Mouse (Mus musculus) limb, embryonic 14.5 days (tissue): ENCODE measurements around the gene Upb1. TPM values are rescaled to one million over a fixed set of nuclear protein-coding genes. Genes with fewer than 3 reads are reported as not detected.
A peak's percentile ranks its signal among the peaks of the same experiment; 100 is the strongest.

Experiments used
- ATAC-seq: fragments of 200-750 bp; cut with Nextera tagmentation; 2 replicates; pipeline ENCODE4 v1.8.0; 2017; ENCODE audit warnings: low read depth, moderate number of reproducible peaks, moderate TSS enrichment; ENCODE audit not compliant: low FRiP score
- DNase-seq: peaks from one replicate; pipeline ENCODE4 v3.0.0-alpha.2; 2015; ENCODE audit warnings: low spot score
- H3K27ac ChIP-seq: fragments of 300-500 bp; sonication (generic); replicated peaks from 2 replicates; pipeline ENCODE4 v1.5.1; 2014; ENCODE audit warnings: low read depth, mild to moderate bottlenecking, low read length, moderate library complexity, mixed read lengths
- H3K27me3 ChIP-seq: fragments of 300-500 bp; sonication (generic); 2 replicates; pipeline ENCODE4 v1.6.1; 2014; ENCODE audit warnings: low read length, mixed read lengths; ENCODE audit not compliant: control insufficient read depth, insufficient read depth
- H3K36me3 ChIP-seq: fragments of 300-500 bp; sonication (generic); 2 replicates; pipeline ENCODE4 v1.6.1; 2014; ENCODE audit warnings: mild to moderate bottlenecking, low read length, moderate library complexity, mixed read lengths; ENCODE audit not compliant: control insufficient read depth, insufficient read depth
- H3K4me1 ChIP-seq: fragments of 300-500 bp; sonication (generic); 2 replicates; pipeline ENCODE4 v1.6.1; 2014; ENCODE audit warnings: antibody characterized with exemption, low read length, mixed read lengths; ENCODE audit not compliant: control insufficient read depth, insufficient read depth
- H3K4me2 ChIP-seq: fragments of 300-500 bp; sonication (generic); replicated peaks from 2 replicates; pipeline ENCODE4 v1.6.1; 2014; ENCODE audit warnings: low read depth, mild to moderate bottlenecking, low read length, moderate library complexity; ENCODE audit not compliant: severe bottlenecking
- H3K4me3 ChIP-seq: fragments of 300-500 bp; sonication (generic); replicated peaks from 2 replicates; pipeline ENCODE4 v1.5.1; 2014; ENCODE audit warnings: low read length
- H3K9ac ChIP-seq: fragments of 300-500 bp; sonication (generic); 2 replicates; pipeline ENCODE4 v1.6.1; 2014; ENCODE audit warnings: mild to moderate bottlenecking, low read depth, low read length, moderate library complexity; ENCODE audit not compliant: severe bottlenecking
- H3K9me3 ChIP-seq: fragments of 300-500 bp; sonication (generic); 2 replicates; pipeline ENCODE4 v1.6.1; 2016; ENCODE audit warnings: low read length; ENCODE audit not compliant: control insufficient read depth
- POLR2A ChIP-seq: fragments of 200-500 bp; IDR thresholded peaks from 2 replicates; pipeline ENCODE4 v1.8.0; 2012; ENCODE audit warnings: inconsistent platforms, mild to moderate bottlenecking, moderate library complexity, borderline replicate concordance; ENCODE audit not compliant: insufficient read depth, insufficient read length; ENCODE audit errors: extremely low read depth
- WGBS: fragments of 180-500 bp; shearing (Covaris S2); extraction: QIAGEN DNeasy Blood & Tissue Kit; methylation state at CpG from one replicate; pipeline ENCODE4 v1.1.7; 2014; 5-methylcytosine and 5-hydroxymethylcytosine counted together
- polyA plus RNA-seq, 2 experiments: library from polyadenylated mRNA; depleted of rRNA in 1 of 2; stranded (reverse) in 1 of 2; unstranded in 1 of 2; fragments of >200 nt; fragmentation: Nextera tagmentation in 1 of 2; extraction: Ambion mirVana in 1 of 2; gene quantifications; 2 replicates each; pipeline versions ENCODE4 v1.2.1 to v1.2.3; 2012 to 2014

The Upb1 gene
- polyA plus RNA-seq, 2 experiments = 0.55 to 0.84 TPM

DNA sequence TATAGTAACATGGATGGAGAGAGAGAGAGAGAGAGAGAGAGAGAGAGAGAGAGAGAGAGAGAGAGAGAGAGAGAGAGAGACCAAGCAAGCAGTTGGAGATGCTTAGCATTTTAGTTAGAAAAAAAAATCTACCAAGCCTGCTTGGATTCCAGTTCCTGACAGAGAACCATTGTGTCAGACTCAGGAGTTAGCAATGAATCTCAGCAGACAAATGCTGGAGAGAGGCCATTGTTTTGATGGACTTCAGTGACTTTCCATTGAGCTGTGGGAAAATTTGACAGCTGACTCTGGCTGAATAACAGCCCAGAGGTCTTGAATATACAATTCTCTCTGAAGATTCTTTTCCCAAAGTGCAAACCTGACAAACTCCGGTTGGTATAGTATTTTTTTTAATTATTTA lies 56.9 kb downstream of the Upb1 start:
- 84% methylated on average over 1 of the region's 1 CpGs for WGBS
- ATAC-seq (no peak), DNase-seq (no peak)
- Histone ChIP-seq H3K27ac (no peak overlapping the region), H3K36me3 (no peaks in the 10 kb centered on the region), H3K4me2 (no peak overlapping the region), H3K27me3 (no peaks in the 10 kb centered on the region), H3K4me3 (no peak overlapping the region), H3K9me3 (no peaks in the 10 kb centered on the region), H3K9ac (no peak overlapping the region), H3K4me1 (no peaks in the 10 kb centered on the region)
- TF ChIP-seq POLR2A = no peak

DNA sequence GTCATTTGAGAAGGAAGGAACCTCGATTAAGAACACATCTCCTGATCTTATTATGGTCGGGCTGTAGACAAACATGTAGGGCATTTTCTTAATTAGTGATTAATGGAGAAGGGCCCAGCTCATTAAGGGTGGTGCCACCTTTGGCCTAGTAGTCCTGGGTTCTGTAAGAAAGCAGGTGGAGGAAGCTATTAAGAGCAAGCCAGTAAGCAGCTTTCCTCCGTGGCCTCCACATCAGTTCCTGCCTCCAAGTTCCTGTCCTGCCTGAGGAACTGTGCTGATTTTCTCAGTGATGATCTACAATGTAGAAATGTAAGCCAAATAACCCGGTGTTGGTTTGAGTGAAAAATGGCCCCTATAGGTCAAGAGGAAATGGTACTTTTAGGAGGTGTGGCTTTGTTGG lies 57.4 kb downstream of the Upb1 start:
- H3K27ac ChIP-seq = no peak overlapping the region
- no peaks in the 10 kb centered on the region for H3K27me3 ChIP-seq
- no peak overlapping the region for H3K9ac ChIP-seq
- H3K4me1 ChIP-seq = no peaks in the 10 kb centered on the region
- no peak for DNase-seq
- H3K36me3 ChIP-seq = no peaks in the 10 kb centered on the region
- H3K4me2 ChIP-seq = no peak overlapping the region
- H3K9me3 ChIP-seq = no peaks in the 10 kb centered on the region
- TF ChIP-seq POLR2A = no peak
- WGBS = 76% methylated on average over 4 of the region's 4 CpGs
- no peak for ATAC-seq
- no peak overlapping the region for H3K4me3 ChIP-seq

DNA sequence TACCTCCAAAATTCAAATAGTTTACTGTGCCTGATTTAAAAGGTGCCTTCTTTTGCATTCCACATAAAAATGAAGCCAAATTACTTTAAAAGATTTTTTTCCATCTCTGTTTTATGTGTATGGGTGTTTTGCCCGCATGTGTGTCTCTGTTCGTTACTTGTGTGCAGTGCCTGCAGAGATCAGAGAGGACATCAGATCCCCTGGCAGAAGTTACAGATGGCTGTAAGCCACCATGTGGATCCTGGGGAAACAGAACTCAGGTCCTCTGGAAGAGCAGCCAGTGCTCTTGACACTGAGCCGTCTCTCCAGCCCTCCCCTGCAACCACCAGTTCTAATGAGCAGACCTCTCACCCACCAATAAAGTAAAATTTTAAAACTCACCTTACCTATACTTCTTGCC lies 61.8 kb downstream of the Upb1 start:
- H3K27me3 ChIP-seq = no peaks in the 10 kb centered on the region
- no peaks in the 10 kb centered on the region for H3K9me3 ChIP-seq
- ATAC-seq (no peak), DNase-seq (no peak)
- no peak overlapping the region for H3K9ac ChIP-seq
- H3K27ac ChIP-seq = no peak overlapping the region
- peaks cover 5% of the 10 kb centered on the region; the same call in 1 of the 2 replicates for H3K4me1 ChIP-seq
- TF ChIP-seq POLR2A = no peak
- WGBS = 52% methylated on average over 3 of the region's 3 CpGs
- no peaks in the 10 kb centered on the region for H3K36me3 ChIP-seq
- H3K4me2 ChIP-seq = no peak overlapping the region
- H3K4me3 ChIP-seq = no peak overlapping the region

DNA sequence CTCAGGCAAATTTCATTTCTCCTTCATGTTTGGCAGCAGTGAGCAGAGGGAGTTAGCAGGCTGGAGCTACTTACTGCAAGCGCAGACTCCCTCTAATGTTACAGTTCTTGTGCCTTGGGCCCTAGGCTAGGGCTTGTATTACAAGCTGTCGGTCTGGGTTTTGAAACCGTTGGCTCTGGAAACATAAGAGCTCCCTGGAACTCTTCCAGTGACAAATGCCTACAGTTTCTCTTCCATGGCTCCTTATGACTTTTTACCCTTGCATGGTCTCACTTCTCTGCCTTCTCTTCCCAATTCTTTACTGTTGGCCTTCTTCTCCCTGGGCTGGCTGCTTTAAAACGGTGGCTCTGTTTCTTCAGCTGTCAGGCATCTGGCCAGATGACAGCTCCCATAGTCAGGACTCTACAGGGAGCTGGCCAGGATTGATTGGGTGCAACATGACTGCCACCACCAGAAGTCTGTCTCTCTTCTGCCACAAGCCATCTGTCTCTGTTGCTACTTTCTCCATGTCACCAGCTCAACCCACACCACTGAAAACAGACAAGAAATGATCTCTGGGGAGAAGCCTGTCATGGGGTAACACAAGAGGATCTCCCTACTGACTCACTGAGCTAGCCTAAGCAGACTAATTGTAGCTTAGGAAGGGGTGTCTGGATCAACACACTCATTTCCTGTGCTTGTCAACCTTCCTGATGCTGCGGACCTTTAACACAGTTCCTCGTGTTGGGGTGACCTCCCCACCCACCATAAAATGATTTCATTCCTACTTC lies 65.1 kb downstream of the Upb1 start:
- Histone ChIP-seq H3K4me2 (no peak overlapping the region; the same call in 1 of the 2 replicates), H3K4me1 (peaks cover 5% of the 10 kb centered on the region; the same call in 1 of the 2 replicates), H3K9me3 (no peaks in the 10 kb centered on the region), H3K36me3 (no peaks in the 10 kb centered on the region), H3K27ac (peak overlapping the region; percentile 61), H3K4me3 (no peak overlapping the region), H3K27me3 (no peaks in the 10 kb centered on the region), H3K9ac (no peak overlapping the region)
- DNase-seq (peak; percentile 84), ATAC-seq (peak; percentile 87)
- WGBS = 27% methylated on average over 6 of the region's 6 CpGs
- TF ChIP-seq POLR2A = no peak

DNA sequence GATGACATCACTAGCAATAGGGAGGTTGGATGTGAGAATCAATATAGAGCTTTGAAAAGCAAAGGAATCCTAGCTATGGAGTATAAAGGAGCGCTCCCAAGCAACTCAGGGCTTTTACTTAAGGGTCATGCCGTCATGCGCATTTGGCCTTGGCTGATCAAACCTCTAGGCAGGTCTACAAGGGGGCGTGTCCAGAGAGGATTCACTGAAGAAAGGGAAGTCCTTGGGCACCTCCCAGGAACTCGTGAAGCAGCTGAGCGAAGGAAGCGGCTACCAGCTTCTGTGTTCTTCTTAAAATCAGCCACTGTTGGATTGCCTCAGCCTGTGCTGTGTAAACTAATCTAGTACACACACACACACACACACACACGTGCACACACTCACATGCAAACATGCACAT lies 72.5 kb downstream of the Upb1 start:
- no peaks in the 10 kb centered on the region for H3K9me3 ChIP-seq
- H3K4me1 ChIP-seq = no peaks in the 10 kb centered on the region
- TF ChIP-seq POLR2A = no peak
- H3K4me2 ChIP-seq = no peak overlapping the region
- no peak overlapping the region for H3K9ac ChIP-seq
- no peak overlapping the region for H3K4me3 ChIP-seq
- H3K36me3 ChIP-seq = no peaks in the 10 kb centered on the region
- ATAC-seq (no peak), DNase-seq (no peak)
- H3K27ac ChIP-seq = no peak overlapping the region
- H3K27me3 ChIP-seq = no peaks in the 10 kb centered on the region
- WGBS = 66% methylated on average over 8 of the region's 8 CpGs
